Mouse (Mus musculus) embryonic facial prominence, embryonic 10.5 days (tissue): Measurements from ENCODE around the gene Tcf7l2. TPM values are rescaled to one million over a fixed set of nuclear protein-coding genes. Genes with fewer than 3 reads are reported as not detected.

ENCODE experiments used
- DNase-seq: peaks from one replicate; pipeline ENCODE4 v3.0.0-alpha.2; 2017; ENCODE audit warnings: low spot score
- H3K27ac ChIP-seq: fragments of 300-500 bp; sonication (generic); replicated peaks from 2 replicates; pipeline ENCODE4 v1.5.1; 2016; ENCODE audit warnings: mild to moderate bottlenecking
- H3K27me3 ChIP-seq: fragments of 300-500 bp; sonication (generic); replicated peaks from 2 replicates; pipeline ENCODE4 v1.6.1; 2016; ENCODE audit warnings: low read depth, mild to moderate bottlenecking; ENCODE audit not compliant: poor library complexity, severe bottlenecking
- H3K36me3 ChIP-seq: fragments of 300-500 bp; sonication (generic); replicated peaks from 2 replicates; pipeline ENCODE4 v1.6.1; 2016; ENCODE audit warnings: mild to moderate bottlenecking, moderate library complexity
- H3K4me1 ChIP-seq: fragments of 300-500 bp; sonication (generic); 2 replicates; pipeline ENCODE4 v1.6.1; 2016
- H3K4me3 ChIP-seq: fragments of 300-500 bp; sonication (generic); 2 replicates; pipeline ENCODE4 v1.5.1; 2016; ENCODE audit warnings: mild to moderate bottlenecking, moderate library complexity
- H3K9me3 ChIP-seq: fragments of 300-500 bp; sonication (generic); 2 replicates; pipeline ENCODE4 v1.6.1; 2016; ENCODE audit warnings: mild to moderate bottlenecking
- WGBS: fragments of 180-500 bp; shearing (Covaris S2); methylation state at CpG from one replicate; pipeline ENCODE4 v1.1.7; 2016; 5-methylcytosine and 5-hydroxymethylcytosine counted together
- polyA plus RNA-seq: library from polyadenylated mRNA; unstranded; fragments of >200 nt; fragmentation: Nextera tagmentation; extraction: Ambion mirVana; gene quantifications from 2 replicates; pipeline ENCODE4 v1.2.1, GENCODE M21; 2016

Gene Tcf7l2
- polyA plus RNA-seq, 1 experiment from 2014 or later, result 111 TPM

DNA sequence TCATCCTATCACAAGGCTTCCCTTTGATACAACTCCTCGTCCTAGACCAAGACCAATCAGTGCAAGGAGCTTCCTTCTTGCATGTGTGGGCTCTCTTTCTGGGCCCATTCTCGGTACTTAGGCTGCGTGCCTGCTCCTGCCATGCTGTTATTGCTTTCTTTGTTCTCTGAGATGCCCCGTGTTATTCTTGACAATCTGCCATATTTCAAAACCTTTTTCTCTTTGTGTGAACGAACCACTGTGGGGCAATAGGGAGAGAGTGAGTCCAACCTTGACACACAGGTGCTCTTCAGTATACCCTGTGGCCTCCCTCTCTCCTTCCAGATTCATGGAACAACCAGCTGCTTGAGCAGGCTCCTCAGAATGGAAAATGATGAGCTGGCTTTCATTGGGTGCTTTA lies 30.8 kb upstream of the Tcf7l2 start:
- H3K27me3 ChIP-seq, result no peaks in the 10 kb centered on the region
- DNase-seq, result no peak
- WGBS, result 87% methylated on average over 5 of the region's 5 CpGs
- H3K4me3 ChIP-seq, result no peak overlapping the region
- H3K36me3 ChIP-seq, result no peaks in the 10 kb centered on the region
- H3K4me1 ChIP-seq, result peaks cover 32% of the 10 kb centered on the region
- no peaks in the 10 kb centered on the region for H3K9me3 ChIP-seq
- H3K27ac ChIP-seq, result no peak overlapping the region

DNA sequence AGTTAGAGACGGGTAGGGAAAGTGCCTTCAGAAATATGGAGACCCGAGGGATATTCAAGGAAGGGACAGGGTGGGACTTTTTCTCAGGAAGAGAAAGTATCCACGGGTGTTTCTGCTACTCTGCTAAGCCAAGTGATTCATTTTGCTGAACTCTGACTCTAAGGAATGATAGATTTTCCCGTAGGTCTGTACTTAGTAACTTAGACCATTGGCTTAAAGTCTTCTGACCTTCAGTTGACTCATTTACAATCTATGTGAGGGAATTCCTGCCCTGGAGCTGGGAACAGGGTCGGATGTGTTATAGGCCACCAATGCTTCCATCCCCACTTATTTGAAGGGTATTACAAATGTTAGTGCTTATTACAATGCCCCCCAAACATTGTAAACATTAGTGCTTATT lies 29.9 kb upstream of the Tcf7l2 start:
- Histone ChIP-seq H3K4me1 (peaks cover 32% of the 10 kb centered on the region), H3K9me3 (no peaks in the 10 kb centered on the region), H3K27ac (no peak overlapping the region), H3K36me3 (no peaks in the 10 kb centered on the region), H3K27me3 (no peaks in the 10 kb centered on the region), H3K4me3 (no peak overlapping the region)
- WGBS, result 87% methylated on average over 5 of the region's 5 CpGs
- no peak for DNase-seq

GRCm38 (mm10) chr19:55712678-55713077 lies 28.9 kb upstream of the Tcf7l2 start:
- no peak overlapping the region for H3K27ac ChIP-seq
- WGBS, result 82% methylated on average over 2 of the region's 2 CpGs
- peaks cover 26% of the 10 kb centered on the region for H3K4me1 ChIP-seq
- no peaks in the 10 kb centered on the region for H3K36me3 ChIP-seq
- H3K9me3 ChIP-seq, result no peaks in the 10 kb centered on the region
- no peak for DNase-seq
- no peak overlapping the region for H3K4me3 ChIP-seq
- 0 out of 2 replicates have a peak, but pooled peaks cover under 1% of the 10 kb centered on the region for H3K27me3 ChIP-seq

DNA sequence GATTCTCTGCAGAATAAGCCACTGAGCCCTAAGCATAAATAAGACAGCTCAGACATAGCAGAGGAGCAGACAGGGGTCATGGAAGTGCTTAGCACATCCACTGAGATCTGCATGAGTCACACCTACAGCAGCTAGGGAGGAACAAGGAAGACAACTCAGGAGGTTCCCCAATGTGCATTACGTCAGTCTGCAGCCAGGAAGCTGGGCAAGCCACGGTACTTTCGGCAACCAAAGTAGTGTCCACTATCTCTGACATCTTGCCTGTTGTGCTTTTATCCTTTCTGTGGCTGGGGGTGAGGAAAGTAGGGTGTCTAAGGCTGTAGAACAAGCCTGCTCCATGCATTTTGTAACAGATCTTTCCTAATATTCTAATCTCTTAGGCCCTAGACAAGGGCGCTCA lies 27.6 kb upstream of the Tcf7l2 start:
- 84% methylated on average over 4 of the region's 4 CpGs for WGBS
- Histone ChIP-seq H3K4me3 (no peak overlapping the region), H3K9me3 (no peaks in the 10 kb centered on the region), H3K36me3 (no peaks in the 10 kb centered on the region), H3K27me3 (0 out of 2 replicates have a peak, but pooled peaks cover 3% of the 10 kb centered on the region), H3K27ac (no peak overlapping the region), H3K4me1 (peaks cover 16% of the 10 kb centered on the region)
- DNase-seq, result no peak

GRCm38 (mm10) chr19:55714665-55715064 lies 27.0 kb upstream of the Tcf7l2 start:
- WGBS, result 42% methylated on average over 3 of the region's 3 CpGs

GRCm38 (mm10) chr19:55719083-55719482 lies 22.5 kb upstream of the Tcf7l2 start:
- WGBS, result 69% methylated on average over 6 of the region's 6 CpGs
- Histone ChIP-seq H3K27me3 (peaks cover 11% of the 10 kb centered on the region), H3K9me3 (no peaks in the 10 kb centered on the region), H3K4me1 (peaks cover 29% of the 10 kb centered on the region), H3K27ac (no peak overlapping the region), H3K36me3 (no peaks in the 10 kb centered on the region), H3K4me3 (no peak overlapping the region)
- DNase-seq, result no peak

More at GRCm38 (mm10) chr19:55714665-55715064, 27.0 kb upstream of the Tcf7l2 start:
- no peak for DNase-seq
- H3K4me1 ChIP-seq, result peaks cover 17% of the 10 kb centered on the region
- H3K4me3 ChIP-seq, result no peak overlapping the region
- 0 out of 2 replicates have a peak, but pooled peaks cover 3% of the 10 kb centered on the region for H3K27me3 ChIP-seq
- no peak overlapping the region for H3K27ac ChIP-seq
- H3K36me3 ChIP-seq, result no peaks in the 10 kb centered on the region
- H3K9me3 ChIP-seq, result no peaks in the 10 kb centered on the region

- H3K9me3 ChIP-seq, result no peaks in the 10 kb centered on the region
- no peak overlapping the region for H3K4me3 ChIP-seq
- peaks cover 24% of the 10 kb centered on the region for H3K4me1 ChIP-seq
- peaks cover 11% of the 10 kb centered on the region for H3K27me3 ChIP-seq
- H3K27ac ChIP-seq, result no peak overlapping the region; the same call in 1 of the 2 replicates
- H3K36me3 ChIP-seq, result no peaks in the 10 kb centered on the region
- WGBS, result 86% methylated on average over 20 of the region's 20 CpGs
- DNase-seq, result no peak
Measured at GRCm38 (mm10) chr19:55719524-55720408, 21.9 kb upstream of the Tcf7l2 start.

DNA sequence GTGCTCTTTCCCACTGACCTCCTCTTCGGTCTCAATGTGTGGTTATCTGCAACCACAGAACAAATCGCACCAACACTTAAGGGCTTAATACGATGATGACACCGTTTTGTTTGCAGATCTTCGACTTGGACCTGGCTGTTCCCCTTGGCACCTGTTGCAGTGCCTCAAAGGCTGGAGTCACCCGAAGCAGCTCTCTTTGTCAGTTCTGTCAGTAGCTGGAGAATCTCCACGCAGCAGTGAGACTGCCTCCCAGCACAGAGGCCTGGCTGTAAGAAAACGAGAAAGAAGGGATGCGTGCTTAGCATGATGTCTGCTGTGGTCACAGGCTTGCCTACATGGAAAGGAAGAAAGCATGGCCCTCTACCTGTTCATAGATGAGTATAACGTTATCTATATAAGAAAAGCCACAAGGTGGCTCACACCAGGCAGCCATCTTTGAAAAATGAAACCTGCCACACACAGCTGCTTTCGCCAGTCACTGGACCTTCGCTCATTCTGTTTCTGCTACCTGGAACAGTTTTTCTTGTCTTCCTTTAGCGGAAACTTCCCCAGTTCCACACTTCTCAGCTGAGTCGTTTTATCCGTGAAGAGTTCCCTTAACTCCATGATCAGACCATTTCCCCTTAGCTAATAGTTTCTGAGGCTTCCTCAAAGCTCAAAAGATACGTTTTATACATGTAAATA lies 21.1 kb upstream of the Tcf7l2 start:
- Histone ChIP-seq H3K27ac (no peak overlapping the region; the same call in 1 of the 2 replicates), H3K27me3 (peaks cover 11% of the 10 kb centered on the region), H3K4me3 (no peak overlapping the region), H3K4me1 (peaks cover 20% of the 10 kb centered on the region), H3K36me3 (no peaks in the 10 kb centered on the region), H3K9me3 (no peaks in the 10 kb centered on the region)
- WGBS, result 83% methylated on average over 16 of the region's 16 CpGs
- DNase-seq, result no peak

DNA sequence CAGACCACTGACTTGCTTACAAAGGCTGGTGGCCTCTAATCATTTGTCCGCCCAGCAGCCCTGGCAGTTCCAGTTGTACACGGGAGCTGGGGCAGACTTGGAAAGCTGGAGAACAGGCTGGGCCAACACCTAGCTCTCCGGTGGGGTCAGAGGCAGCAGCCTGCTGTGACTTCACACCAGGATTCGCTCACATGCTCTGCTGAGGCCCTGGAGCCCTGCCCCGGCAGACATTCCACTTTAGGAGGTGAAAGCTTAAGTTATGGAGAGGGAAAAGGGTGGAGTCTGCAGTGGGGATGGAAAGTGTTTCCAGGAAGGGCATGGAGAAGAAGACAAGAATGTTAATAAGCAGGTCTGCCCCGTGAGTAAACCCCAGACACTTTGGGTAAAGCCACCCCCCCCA lies 19.2 kb upstream of the Tcf7l2 start:
- peaks cover 20% of the 10 kb centered on the region for H3K4me1 ChIP-seq
- no peaks in the 10 kb centered on the region for H3K36me3 ChIP-seq
- peak; percentile 16 for DNase-seq
- peaks cover 11% of the 10 kb centered on the region for H3K27me3 ChIP-seq
- no peaks in the 10 kb centered on the region for H3K9me3 ChIP-seq
- 31% methylated on average over 6 of the region's 6 CpGs for WGBS
- H3K27ac ChIP-seq, result peak overlapping the region; percentile 57; the same call in 1 of the 2 replicates
- no peak overlapping the region for H3K4me3 ChIP-seq

- Histone ChIP-seq H3K9me3 (no peaks in the 10 kb centered on the region), H3K36me3 (no peaks in the 10 kb centered on the region), H3K27me3 (no peaks in the 10 kb centered on the region), H3K4me3 (no peak overlapping the region), H3K27ac (peak overlapping the region; percentile 35; the same call in 1 of the 2 replicates), H3K4me1 (peaks cover 22% of the 10 kb centered on the region)
- 70% methylated on average over 8 of the region's 8 CpGs for WGBS
- DNase-seq, result no peak
Measured at GRCm38 (mm10) chr19:55729376-55729775, 12.2 kb upstream of the Tcf7l2 start.

DNA sequence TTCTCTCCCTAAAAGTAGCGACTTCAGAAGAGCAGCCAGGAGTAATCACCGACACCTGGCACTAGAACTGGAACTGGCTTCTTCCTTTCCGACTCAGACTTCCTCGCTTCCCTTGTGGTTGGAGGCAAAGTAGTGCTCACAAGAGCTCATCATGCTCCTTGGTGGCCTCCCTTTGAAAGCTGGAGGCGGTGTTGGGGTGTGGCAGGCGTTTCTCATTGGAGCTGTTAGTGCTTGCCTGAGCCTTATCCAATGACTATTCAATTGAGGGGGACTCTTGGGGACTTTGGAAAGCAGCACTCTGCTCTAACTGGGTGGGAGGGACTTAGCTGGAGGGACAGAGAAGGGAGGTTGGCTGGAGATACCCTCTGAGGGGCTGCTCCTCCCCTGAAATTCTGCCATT lies 9.1 kb upstream of the Tcf7l2 start:
- no peak for DNase-seq
- H3K9me3 ChIP-seq, result no peaks in the 10 kb centered on the region
- no peaks in the 10 kb centered on the region for H3K27me3 ChIP-seq
- peaks cover 26% of the 10 kb centered on the region for H3K4me1 ChIP-seq
- no peaks in the 10 kb centered on the region for H3K36me3 ChIP-seq
- no peak overlapping the region for H3K27ac ChIP-seq
- no peak overlapping the region for H3K4me3 ChIP-seq
- WGBS, result 46% methylated on average over 6 of the region's 6 CpGs

DNA sequence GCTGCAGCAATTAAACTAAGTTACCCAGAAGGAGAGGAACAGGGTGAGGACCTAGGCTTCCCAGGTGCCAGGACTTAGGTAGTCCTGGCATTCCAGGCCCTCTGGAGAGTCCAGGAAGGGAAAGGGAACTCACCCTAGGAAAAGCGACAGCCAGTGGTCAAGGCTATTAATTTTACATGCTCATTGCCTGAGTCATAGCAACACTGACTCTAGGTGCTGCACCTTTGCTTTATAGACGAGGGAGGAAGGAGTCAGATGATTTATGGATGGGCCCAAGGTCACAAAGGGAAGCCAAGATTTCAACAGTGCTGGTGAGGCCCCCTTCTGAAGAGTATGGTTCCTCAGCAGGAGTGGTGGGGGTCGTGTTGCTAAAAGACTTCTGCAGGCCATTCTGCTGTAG lies 8.6 kb upstream of the Tcf7l2 start:
- Histone ChIP-seq H3K27me3 (no peaks in the 10 kb centered on the region), H3K9me3 (no peaks in the 10 kb centered on the region), H3K4me1 (peaks cover 26% of the 10 kb centered on the region), H3K36me3 (no peaks in the 10 kb centered on the region), H3K27ac (no peak overlapping the region), H3K4me3 (no peak overlapping the region)
- no peak for DNase-seq
- 74% methylated on average over 3 of the region's 3 CpGs for WGBS

- Histone ChIP-seq H3K4me1 (peaks cover 31% of the 10 kb centered on the region), H3K27ac (no peak overlapping the region), H3K4me3 (no peak overlapping the region), H3K9me3 (no peaks in the 10 kb centered on the region), H3K27me3 (no peaks in the 10 kb centered on the region), H3K36me3 (no peaks in the 10 kb centered on the region)
- no peak for DNase-seq
- 53% methylated on average over 6 of the region's 6 CpGs for WGBS
Measured at GRCm38 (mm10) chr19:55736016-55736415, 5.6 kb upstream of the Tcf7l2 start.
